Mouse (Mus musculus) kidney, adult 2 months (tissue): ENCODE data around the gene Stag3.

Experiments
- CTCF ChIP-seq: fragments of 200-500 bp; conservative IDR thresholded peaks from 2 replicates; pipeline ENCODE4 v1.5.1; 2011; ENCODE audit warnings: low read depth, mild to moderate bottlenecking, control low read depth, low read length, moderate library complexity, mixed read lengths; ENCODE audit not compliant: insufficient read depth, insufficient read length
- POLR2A ChIP-seq: fragments of 200-500 bp; IDR thresholded peaks from one replicate; pipeline ENCODE4 v1.6.1; 2011; ENCODE audit warnings: low read depth, low read length, control low read depth

DNA sequence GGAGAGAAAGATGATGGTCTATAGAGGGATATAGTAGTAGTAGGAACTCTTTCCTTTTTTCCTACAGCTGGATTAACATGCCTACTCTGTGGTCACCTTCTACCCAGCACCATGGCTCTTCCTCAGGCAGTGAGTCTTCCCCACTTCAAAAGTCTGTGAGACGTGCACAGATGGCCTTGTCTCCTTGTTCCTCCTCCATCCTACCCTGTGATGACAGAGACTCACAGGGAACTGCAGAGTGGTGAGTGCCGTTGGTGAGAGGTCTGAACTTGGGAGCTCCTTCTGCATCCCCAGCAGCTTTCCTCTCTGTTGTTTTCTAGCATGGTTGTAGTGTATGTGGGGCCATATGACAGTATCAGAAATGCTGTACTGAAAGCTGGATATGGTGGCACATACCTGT, 1.8 kb downstream of the Stag3 start:
- TF ChIP-seq POLR2A = no peak
- TF ChIP-seq CTCF = no peak
